Mouse (Mus musculus) forebrain, embryonic 15.5 days (tissue): ENCODE data around the gene Tdp1. TPM values are rescaled to one million over a fixed set of nuclear protein-coding genes. Genes with fewer than 3 reads are reported as not detected.

Experiments
- ATAC-seq: fragments of 200-750 bp; cut with Nextera tagmentation; replicated peaks from 2 replicates; pipeline ENCODE4 v1.8.0; 2017; ENCODE audit warnings: mild to moderate bottlenecking, moderate TSS enrichment, moderate library complexity
- H3K27ac ChIP-seq: fragments of 300-500 bp; sonication (generic); replicated peaks from 2 replicates; pipeline ENCODE4 v1.5.1; 2015; ENCODE audit warnings: mild to moderate bottlenecking, inconsistent platforms
- H3K27me3 ChIP-seq: fragments of 300-500 bp; sonication (generic); 2 replicates; pipeline ENCODE4 v1.6.1; 2015; ENCODE audit warnings: inconsistent platforms
- H3K36me3 ChIP-seq: fragments of 300-500 bp; sonication (generic); 2 replicates; pipeline ENCODE4 v1.6.1; 2015; ENCODE audit warnings: mild to moderate bottlenecking, inconsistent platforms
- H3K4me1 ChIP-seq: fragments of 300-500 bp; sonication (generic); 2 replicates; pipeline ENCODE4 v1.6.1; 2015; ENCODE audit warnings: inconsistent platforms
- H3K4me2 ChIP-seq: fragments of 300-500 bp; sonication (generic); replicated peaks from 2 replicates; pipeline ENCODE4 v1.6.1; 2015; ENCODE audit warnings: mild to moderate bottlenecking, inconsistent platforms
- H3K4me3 ChIP-seq: fragments of 300-500 bp; sonication (generic); 2 replicates; pipeline ENCODE4 v1.5.1; 2015; ENCODE audit warnings: mild to moderate bottlenecking, inconsistent platforms
- H3K9ac ChIP-seq: fragments of 300-500 bp; sonication (generic); replicated peaks from 2 replicates; pipeline ENCODE4 v1.6.1; 2015; ENCODE audit warnings: mild to moderate bottlenecking, inconsistent platforms
- H3K9me3 ChIP-seq: fragments of 300-500 bp; sonication (generic); 2 replicates; pipeline ENCODE4 v1.6.1; 2016; ENCODE audit warnings: inconsistent platforms
- WGBS: fragments of 180-500 bp; shearing (Covaris S2); methylation state at CpG from one replicate; pipeline ENCODE4 v1.1.7; 2015; ENCODE audit warnings: mixed read lengths; 5-methylcytosine and 5-hydroxymethylcytosine counted together
- polyA plus RNA-seq: library from polyadenylated mRNA; unstranded; fragments of >200 nt; fragmentation: Nextera tagmentation; extraction: Ambion mirVana; gene quantifications from 2 replicates; pipeline ENCODE4 v1.2.1, GENCODE M21; 2015

The Tdp1 gene
- polyA plus RNA-seq, 1 experiment from 2014 or later, result 70.1 TPM

- Histone ChIP-seq H3K9ac (no peak overlapping the region), H3K27ac (0 out of 2 replicates have a peak overlapping the region, but pooled peaks have one; percentile 20), H3K4me1 (peaks cover 2% of the 10 kb centered on the region; the same call in 1 of the 2 replicates), H3K4me2 (no peak overlapping the region), H3K27me3 (no peaks in the 10 kb centered on the region), H3K4me3 (no peak overlapping the region), H3K9me3 (no peaks in the 10 kb centered on the region), H3K36me3 (peaks cover 60% of the 10 kb centered on the region)
- 69% methylated on average over 8 of the region's 8 CpGs for WGBS
- ATAC-seq, result 0 out of 2 replicates have a peak, but pooled peaks have one; percentile 8
Measured at GRCm38 (mm10) chr12:99901973-99902866, 17.9 kb downstream of the Tdp1 start.

DNA sequence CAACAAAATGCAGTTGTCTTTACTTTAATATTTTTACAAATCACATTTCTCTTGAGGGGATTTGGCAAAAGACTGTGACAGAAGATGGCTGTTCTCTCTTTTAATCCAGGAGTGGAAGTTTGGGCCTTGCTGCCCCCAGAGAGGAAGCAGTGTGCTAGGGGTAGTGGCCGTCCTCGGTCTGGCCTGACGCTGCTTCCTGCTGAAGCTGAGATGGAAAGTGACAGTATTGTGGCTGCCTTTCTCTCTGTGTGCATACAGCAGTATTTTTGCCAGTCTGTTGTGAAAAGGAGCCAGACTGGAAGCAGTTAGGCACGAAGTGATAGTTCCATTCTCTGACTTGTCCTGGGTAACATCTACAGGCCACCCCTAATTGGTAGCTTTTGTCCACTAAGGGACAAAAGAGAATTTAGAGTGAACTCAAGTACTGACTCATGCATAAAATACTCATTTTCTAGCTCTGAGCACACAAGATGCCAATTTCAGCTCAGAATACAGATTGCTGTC lies 18.6 kb downstream of the Tdp1 start:
- no peak overlapping the region for H3K4me3 ChIP-seq
- H3K4me1 ChIP-seq, result peaks cover 2% of the 10 kb centered on the region; the same call in 1 of the 2 replicates
- no peaks in the 10 kb centered on the region for H3K9me3 ChIP-seq
- H3K27me3 ChIP-seq, result no peaks in the 10 kb centered on the region
- no peak; the same call in 1 of the 2 replicates for ATAC-seq
- 50% methylated on average over 4 of the region's 4 CpGs for WGBS
- no peak overlapping the region for H3K4me2 ChIP-seq
- no peak overlapping the region for H3K9ac ChIP-seq
- peak overlapping the region; percentile 20; the same call in 1 of the 2 replicates for H3K27ac ChIP-seq
- H3K36me3 ChIP-seq, result peaks cover 65% of the 10 kb centered on the region

- H3K27ac ChIP-seq, result no peak overlapping the region
- peaks cover 2% of the 10 kb centered on the region; the same call in 1 of the 2 replicates for H3K4me1 ChIP-seq
- H3K4me2 ChIP-seq, result no peak overlapping the region
- no peak for ATAC-seq
- no peak overlapping the region for H3K4me3 ChIP-seq
- no peaks in the 10 kb centered on the region for H3K27me3 ChIP-seq
- H3K9me3 ChIP-seq, result no peaks in the 10 kb centered on the region
- H3K36me3 ChIP-seq, result peaks cover 58% of the 10 kb centered on the region
- H3K9ac ChIP-seq, result no peak overlapping the region
- 93% methylated on average over 5 of the region's 5 CpGs for WGBS
Measured at GRCm38 (mm10) chr12:99904537-99904936, 20.2 kb downstream of the Tdp1 start.

DNA sequence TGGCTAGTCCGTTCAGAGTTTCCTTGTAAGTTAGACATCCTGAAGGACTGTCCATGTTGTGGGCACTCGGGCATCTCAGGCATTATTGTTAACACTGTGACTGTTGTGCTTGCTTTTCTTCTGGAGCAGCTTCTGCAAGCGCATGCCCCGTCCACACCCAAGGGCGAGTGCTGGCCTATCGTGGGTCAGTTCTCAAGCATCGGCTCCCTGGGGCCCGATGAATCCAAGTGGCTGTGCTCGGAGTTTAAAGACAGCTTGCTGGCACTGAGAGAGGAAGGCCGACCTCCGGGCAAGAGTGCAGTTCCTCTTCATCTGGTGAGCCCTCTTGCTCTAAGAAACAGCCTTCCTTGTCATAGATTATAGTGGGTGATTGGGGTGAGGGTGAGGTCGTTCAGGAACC lies 27.1 kb downstream of the Tdp1 start:
- H3K9me3 ChIP-seq, result no peaks in the 10 kb centered on the region
- no peaks in the 10 kb centered on the region for H3K27me3 ChIP-seq
- no peak for ATAC-seq
- peaks cover 63% of the 10 kb centered on the region for H3K36me3 ChIP-seq
- H3K4me2 ChIP-seq, result no peak overlapping the region
- 90% methylated on average over 12 of the region's 12 CpGs for WGBS
- no peak overlapping the region for H3K27ac ChIP-seq
- no peaks in the 10 kb centered on the region for H3K4me1 ChIP-seq
- no peak overlapping the region for H3K4me3 ChIP-seq
- H3K9ac ChIP-seq, result no peak overlapping the region

DNA sequence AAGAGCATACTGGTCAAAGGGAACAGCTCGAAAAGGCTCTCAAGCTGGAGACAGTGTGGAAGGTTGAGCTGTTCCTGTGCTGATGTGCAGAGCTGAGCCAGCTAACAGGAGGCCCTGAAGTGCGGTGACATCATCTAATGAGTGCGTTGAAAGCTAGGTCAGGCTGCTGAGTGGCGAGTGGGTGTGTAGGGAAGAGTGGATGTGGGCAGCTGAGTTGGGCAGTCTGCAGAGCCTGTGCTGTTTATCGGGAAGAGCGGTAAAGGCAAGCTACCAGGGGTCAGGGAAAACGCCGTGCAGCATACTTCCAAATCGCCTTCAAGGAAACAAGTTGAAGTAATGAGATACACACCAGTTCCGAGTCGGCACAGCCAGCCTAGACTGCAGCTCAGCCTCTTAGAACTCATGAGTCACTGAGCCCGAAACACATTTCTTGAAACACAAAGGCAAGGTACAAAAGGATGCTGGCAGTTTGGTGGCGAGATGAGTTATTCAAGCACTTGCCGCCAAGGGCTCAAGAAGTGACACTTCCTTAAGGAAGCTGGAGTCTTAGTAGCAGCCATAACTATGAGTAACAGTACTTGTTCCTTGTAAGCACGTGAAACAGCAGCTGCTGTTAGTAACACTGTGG lies 33.6 kb downstream of the Tdp1 start:
- H3K4me2 ChIP-seq, result no peak overlapping the region
- H3K27me3 ChIP-seq, result no peaks in the 10 kb centered on the region
- no peak for ATAC-seq
- no peak overlapping the region for H3K27ac ChIP-seq
- H3K9me3 ChIP-seq, result no peaks in the 10 kb centered on the region
- peaks cover 38% of the 10 kb centered on the region for H3K36me3 ChIP-seq
- peaks cover 3% of the 10 kb centered on the region for H3K4me1 ChIP-seq
- H3K9ac ChIP-seq, result no peak overlapping the region
- no peak overlapping the region for H3K4me3 ChIP-seq
- 84% methylated on average over 15 of the region's 15 CpGs for WGBS

DNA sequence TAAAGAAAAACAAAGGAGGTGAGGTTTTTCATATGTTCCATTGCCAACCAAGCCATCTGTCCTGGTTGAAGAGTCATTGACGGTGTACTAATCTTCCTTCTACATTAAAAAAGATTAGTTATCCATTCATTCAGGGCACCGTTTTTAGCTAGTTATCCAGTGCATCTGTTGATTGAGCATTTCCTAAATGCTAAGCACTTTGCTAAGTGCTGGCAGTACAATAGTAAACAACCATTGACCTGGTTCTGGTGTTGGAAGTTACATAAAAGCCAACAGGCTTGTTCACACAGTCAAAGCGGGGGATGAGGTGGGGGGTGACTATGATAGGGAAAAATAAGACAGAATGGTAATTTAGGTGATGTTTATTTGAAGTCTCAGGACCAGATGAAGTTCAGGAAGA lies 35.3 kb downstream of the Tdp1 start:
- no peak overlapping the region for H3K9ac ChIP-seq
- no peak overlapping the region for H3K4me3 ChIP-seq
- peaks cover 16% of the 10 kb centered on the region for H3K4me1 ChIP-seq
- no peaks in the 10 kb centered on the region for H3K9me3 ChIP-seq
- no peak overlapping the region for H3K4me2 ChIP-seq
- H3K27ac ChIP-seq, result no peak overlapping the region
- ATAC-seq, result no peak
- WGBS, result 88% methylated on average over 3 of the region's 3 CpGs
- H3K27me3 ChIP-seq, result no peaks in the 10 kb centered on the region
- peaks cover 23% of the 10 kb centered on the region for H3K36me3 ChIP-seq

DNA sequence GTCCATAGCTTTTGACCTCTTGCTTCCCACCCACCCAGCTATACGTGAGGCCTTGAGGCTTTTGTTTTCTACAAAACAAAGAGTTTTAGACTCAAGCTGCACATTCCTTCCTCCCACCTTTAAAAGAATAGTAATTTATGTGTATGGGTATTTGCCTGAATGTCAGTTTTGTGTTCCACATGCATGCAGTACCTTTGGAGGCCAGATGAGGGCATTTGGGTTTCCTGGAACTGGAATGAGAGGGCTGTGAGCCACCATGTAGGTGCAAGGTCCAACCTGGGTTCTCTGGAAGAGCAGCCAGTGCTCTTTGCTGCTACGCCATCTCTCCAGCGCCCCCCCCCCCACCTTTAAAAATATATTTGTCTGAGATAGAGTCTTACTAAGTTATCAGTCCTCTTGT lies 36.7 kb downstream of the Tdp1 start:
- H3K9ac ChIP-seq, result no peak overlapping the region
- H3K9me3 ChIP-seq, result no peaks in the 10 kb centered on the region
- H3K4me2 ChIP-seq, result no peak overlapping the region
- no peak for ATAC-seq
- no peak overlapping the region for H3K4me3 ChIP-seq
- H3K27me3 ChIP-seq, result no peaks in the 10 kb centered on the region
- H3K27ac ChIP-seq, result no peak overlapping the region
- WGBS, result 84% methylated on average over 3 of the region's 3 CpGs
- H3K4me1 ChIP-seq, result peaks cover 16% of the 10 kb centered on the region
- H3K36me3 ChIP-seq, result peaks cover 12% of the 10 kb centered on the region; the same call in 1 of the 2 replicates

DNA sequence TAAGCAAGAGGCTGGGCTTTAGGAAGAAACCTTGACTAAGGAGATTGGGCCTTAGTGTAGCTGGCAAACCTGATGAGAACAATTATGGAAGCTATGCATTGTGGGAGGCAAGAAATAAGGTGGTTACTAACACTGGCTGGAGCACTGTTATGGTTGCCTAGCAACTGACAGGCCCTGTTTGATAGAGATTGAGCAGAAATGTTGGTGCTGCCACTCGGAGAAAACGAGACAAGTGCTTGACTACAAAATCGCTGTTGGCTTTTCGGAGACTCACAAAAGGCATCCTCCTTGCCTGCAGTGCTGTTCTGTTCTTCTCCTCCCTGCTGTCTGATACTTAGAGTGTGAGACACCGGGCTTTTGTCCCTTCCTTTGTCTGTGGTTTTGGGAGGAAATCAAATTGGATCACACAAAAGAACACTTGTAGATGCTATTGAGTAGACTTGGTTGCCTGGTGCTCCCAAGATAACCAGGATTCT lies 38.9 kb downstream of the Tdp1 start:
- Histone ChIP-seq H3K9me3 (no peaks in the 10 kb centered on the region), H3K27ac (peak overlapping the region; percentile 70), H3K9ac (no peak overlapping the region), H3K36me3 (peaks cover 2% of the 10 kb centered on the region; the same call in 1 of the 2 replicates), H3K4me3 (no peak overlapping the region), H3K27me3 (no peaks in the 10 kb centered on the region), H3K4me1 (peaks cover 16% of the 10 kb centered on the region), H3K4me2 (no peak overlapping the region)
- 10% methylated on average over 5 of the region's 5 CpGs for WGBS
- ATAC-seq, result peak; percentile 84

DNA sequence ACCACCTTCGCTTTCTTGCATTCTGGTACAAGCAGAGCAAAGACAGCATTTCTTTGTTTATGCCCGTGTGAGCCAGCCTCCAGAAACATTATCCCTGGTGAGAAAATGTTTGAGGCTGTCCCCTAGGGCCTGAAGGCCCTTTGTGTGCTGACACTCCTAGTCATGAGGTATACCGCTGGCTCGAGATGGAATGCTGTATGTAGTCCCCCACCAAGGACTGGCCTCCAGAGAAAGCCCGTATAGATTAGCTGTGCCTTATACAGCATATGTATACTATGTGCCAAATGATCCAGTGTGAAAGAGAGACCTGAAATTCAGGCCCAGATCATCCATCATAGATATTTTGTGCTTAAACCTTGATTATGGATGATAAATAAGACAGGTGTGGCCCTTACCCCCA lies 39.4 kb downstream of the Tdp1 start:
- WGBS, result 37% methylated on average over 5 of the region's 5 CpGs
- Histone ChIP-seq H3K9ac (no peak overlapping the region), H3K9me3 (no peaks in the 10 kb centered on the region), H3K27ac (peak overlapping the region; percentile 70), H3K4me3 (no peak overlapping the region), H3K4me2 (no peak overlapping the region), H3K4me1 (peaks cover 16% of the 10 kb centered on the region), H3K36me3 (peaks cover 2% of the 10 kb centered on the region; the same call in 1 of the 2 replicates), H3K27me3 (no peaks in the 10 kb centered on the region)
- peak; percentile 57; the same call in 1 of the 2 replicates for ATAC-seq

GRCm38 (mm10) chr12:99928311-99928710 lies 44.0 kb downstream of the Tdp1 start:
- no peak overlapping the region for H3K4me2 ChIP-seq
- H3K4me1 ChIP-seq, result peaks cover 9% of the 10 kb centered on the region
- H3K9ac ChIP-seq, result no peak overlapping the region
- H3K4me3 ChIP-seq, result no peak overlapping the region
- WGBS, result 90% methylated on average over 7 of the region's 7 CpGs
- H3K27ac ChIP-seq, result no peak overlapping the region
- H3K27me3 ChIP-seq, result no peaks in the 10 kb centered on the region
- ATAC-seq, result no peak
- no peaks in the 10 kb centered on the region for H3K9me3 ChIP-seq
- H3K36me3 ChIP-seq, result peaks cover 3% of the 10 kb centered on the region; the same call in 1 of the 2 replicates

DNA sequence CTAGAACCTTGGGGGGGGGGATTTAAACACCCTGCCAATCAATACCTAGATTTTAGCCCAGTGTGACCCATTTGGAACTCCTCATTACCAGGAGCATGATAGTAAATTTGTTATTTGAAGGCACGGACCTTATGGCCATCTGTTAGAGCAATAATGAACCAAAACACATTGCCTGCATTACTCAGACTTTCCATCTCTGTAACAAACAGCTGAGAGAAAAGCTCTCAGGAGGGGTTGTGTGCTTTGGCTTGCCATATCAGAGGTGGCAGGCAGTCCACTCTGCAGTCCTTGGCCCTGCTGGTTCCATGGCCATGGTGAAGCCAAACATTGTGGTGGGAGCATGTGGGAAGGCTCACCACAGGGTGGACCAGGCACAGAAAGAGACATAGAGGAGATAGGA lies 44.8 kb downstream of the Tdp1 start:
- H3K27me3 ChIP-seq, result no peaks in the 10 kb centered on the region
- WGBS, result 83% methylated on average over 1 of the region's 1 CpGs
- ATAC-seq, result no peak
- H3K27ac ChIP-seq, result no peak overlapping the region
- H3K9ac ChIP-seq, result no peak overlapping the region
- no peak overlapping the region for H3K4me3 ChIP-seq
- H3K36me3 ChIP-seq, result peaks cover 5% of the 10 kb centered on the region; the same call in 1 of the 2 replicates
- peaks cover under 1% of the 10 kb centered on the region; the same call in 1 of the 2 replicates for H3K4me1 ChIP-seq
- no peak overlapping the region for H3K4me2 ChIP-seq
- H3K9me3 ChIP-seq, result no peaks in the 10 kb centered on the region

- Histone ChIP-seq H3K4me3 (no peak overlapping the region), H3K27me3 (no peaks in the 10 kb centered on the region), H3K9ac (no peak overlapping the region), H3K4me1 (no peaks in the 10 kb centered on the region), H3K9me3 (no peaks in the 10 kb centered on the region), H3K27ac (no peak overlapping the region), H3K36me3 (peaks cover 11% of the 10 kb centered on the region; the same call in 1 of the 2 replicates), H3K4me2 (no peak overlapping the region)
- WGBS, result 87% methylated on average over 4 of the region's 4 CpGs
- no peak for ATAC-seq
Measured at GRCm38 (mm10) chr12:99932245-99932644, 47.9 kb downstream of the Tdp1 start.
